Mouse (Mus musculus) MEL (cell line): ENCODE results near the gene 5730596B20Rik.

Experiments used
- CHD2 ChIP-seq: IDR thresholded peaks from 2 replicates; pipeline ENCODE4 v1.6.1; 2011; ENCODE audit warnings: low read length, improper control_type of control experiment
- CTCF ChIP-seq, 3 experiments: IDR thresholded peaks in 2 of 3; conservative IDR thresholded peaks in 1 of 3; 2 replicates each; pipeline ENCODE4 v1.5.1; 2011 to 2012; ENCODE audit warnings: low read length in 3 of 3, low read depth in 2 of 3, mild to moderate bottlenecking in 2 of 3, improper control_type of control experiment in 1 of 3, inconsistent platforms in 1 of 3, mixed read lengths in 1 of 3, moderate library complexity in 1 of 3; ENCODE audit not compliant: control insufficient read depth in 1 of 3, insufficient read depth in 1 of 3, poor library complexity in 1 of 3, severe bottlenecking in 1 of 3
- ELF1 ChIP-seq: IDR thresholded peaks from 2 replicates; pipeline ENCODE4 v1.6.1; 2014; ENCODE audit warnings: low read depth, mild to moderate bottlenecking, inconsistent platforms, low read length, improper control_type of control experiment, moderate library complexity
- EP300 ChIP-seq, 2 experiments: IDR thresholded peaks; 2 replicates each; pipeline ENCODE4 v1.6.1; 2011; ENCODE audit warnings: improper control_type of control experiment in 2 of 2, low read length in 2 of 2, low read depth in 1 of 2, mild to moderate bottlenecking in 1 of 2
- HCFC1 ChIP-seq: IDR thresholded peaks from 2 replicates; pipeline ENCODE4 v1.6.1; 2012; ENCODE audit warnings: low read depth, mild to moderate bottlenecking, inconsistent platforms, low read length, improper control_type of control experiment, moderate library complexity
- MAFK ChIP-seq: IDR thresholded peaks from 2 replicates; pipeline ENCODE4 v1.6.1; 2011; ENCODE audit warnings: low read depth, mild to moderate bottlenecking, low read length, improper control_type of control experiment, borderline replicate concordance
- MXI1 ChIP-seq: IDR thresholded peaks from 2 replicates; pipeline ENCODE4 v1.6.1; 2011; ENCODE audit warnings: mild to moderate bottlenecking, low read depth, low read length, improper control_type of control experiment
- NELFE ChIP-seq: IDR thresholded peaks from 2 replicates; pipeline ENCODE4 v1.6.1; 2011; ENCODE audit warnings: low read depth, low read length, improper control_type of control experiment
- POLR2A ChIP-seq, 2 experiments: IDR thresholded peaks; 2 replicates each; pipeline ENCODE4 v1.6.1; 2011 to 2012; ENCODE audit warnings: low read length in 2 of 2, mild to moderate bottlenecking in 2 of 2, control low read depth in 1 of 2, improper control_type of control experiment in 1 of 2, low read depth in 1 of 2, moderate library complexity in 1 of 2; ENCODE audit not compliant: control insufficient read depth in 1 of 2, insufficient read depth in 1 of 2, poor library complexity in 1 of 2
- USF1 ChIP-seq: IDR thresholded peaks from 2 replicates; pipeline ENCODE4 v1.6.1; 2014; ENCODE audit warnings: low read depth, mild to moderate bottlenecking, inconsistent platforms, low read length, improper control_type of control experiment, moderate library complexity
- ZNF384 ChIP-seq: IDR thresholded peaks from 2 replicates; pipeline ENCODE4 v1.6.1; 2012; ENCODE audit warnings: low read depth, mild to moderate bottlenecking, inconsistent platforms, low read length, improper control_type of control experiment

DNA sequence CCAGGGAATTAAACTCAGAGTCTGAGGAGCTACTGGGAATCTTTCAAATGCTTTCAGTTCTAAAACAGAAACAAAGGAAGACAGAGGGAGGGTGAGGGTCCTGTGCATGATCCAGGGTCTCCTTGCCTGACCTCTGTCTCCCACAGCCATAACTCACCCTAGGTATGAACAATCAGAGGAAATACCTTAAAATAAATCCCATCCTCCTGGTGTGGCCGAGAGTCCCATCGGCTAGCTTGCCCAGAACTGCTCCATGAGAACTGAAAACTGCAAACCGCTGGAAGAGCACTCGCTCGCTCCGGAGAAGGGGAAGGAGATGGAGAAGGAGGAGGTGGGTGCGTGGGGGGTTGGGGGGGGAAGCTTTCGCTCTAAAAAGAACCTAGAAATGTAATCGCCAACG lies 2.4 kb downstream of the 5730596B20Rik start:
- TF ChIP-seq NELFE (no peak), ZNF384 (no peak), CTCF (IDR thresholded peaks at IDR 0.05 in 2 of 3, conservative IDR thresholded peaks at IDR 0.05 in 1 of 3; ENCODE audit: control insufficient read depth in 1 of 3, insufficient read depth in 1 of 3, low read depth in 2 of 3, low read length in 3 of 3, poor library complexity in 1 of 3, severe bottlenecking in 1 of 3) (no peak), MAFK (no peak), POLR2A (IDR thresholded peaks at IDR 0.05; ENCODE audit: control insufficient read depth in 1 of 2, insufficient read depth in 1 of 2, low read depth in 1 of 2, low read length in 2 of 2, poor library complexity in 1 of 2) (no peak), EP300 (IDR thresholded peaks at IDR 0.05; ENCODE audit: low read depth in 1 of 2, low read length in 2 of 2) (no peak), ELF1 (no peak), MXI1 (no peak), CHD2 (no peak), USF1 (no peak), HCFC1 (no peak)
